Mouse (Mus musculus): ENCODE results near the gene Cmtm3. TPM values are rescaled to one million over a fixed set of nuclear protein-coding genes. Genes with fewer than 3 reads are reported as not detected.
"Not testable (repeated sequence)": the region's sequence is repeated elsewhere in the genome, so short reads cannot be mapped to it uniquely, and the experiment has no call there.

The Cmtm3 gene
- 72.8 and 79.1 TPM in 2 replicates for polyA plus RNA-seq (2016; fragmentation: Nextera tagmentation; extraction: Ambion mirVana)

DNA sequence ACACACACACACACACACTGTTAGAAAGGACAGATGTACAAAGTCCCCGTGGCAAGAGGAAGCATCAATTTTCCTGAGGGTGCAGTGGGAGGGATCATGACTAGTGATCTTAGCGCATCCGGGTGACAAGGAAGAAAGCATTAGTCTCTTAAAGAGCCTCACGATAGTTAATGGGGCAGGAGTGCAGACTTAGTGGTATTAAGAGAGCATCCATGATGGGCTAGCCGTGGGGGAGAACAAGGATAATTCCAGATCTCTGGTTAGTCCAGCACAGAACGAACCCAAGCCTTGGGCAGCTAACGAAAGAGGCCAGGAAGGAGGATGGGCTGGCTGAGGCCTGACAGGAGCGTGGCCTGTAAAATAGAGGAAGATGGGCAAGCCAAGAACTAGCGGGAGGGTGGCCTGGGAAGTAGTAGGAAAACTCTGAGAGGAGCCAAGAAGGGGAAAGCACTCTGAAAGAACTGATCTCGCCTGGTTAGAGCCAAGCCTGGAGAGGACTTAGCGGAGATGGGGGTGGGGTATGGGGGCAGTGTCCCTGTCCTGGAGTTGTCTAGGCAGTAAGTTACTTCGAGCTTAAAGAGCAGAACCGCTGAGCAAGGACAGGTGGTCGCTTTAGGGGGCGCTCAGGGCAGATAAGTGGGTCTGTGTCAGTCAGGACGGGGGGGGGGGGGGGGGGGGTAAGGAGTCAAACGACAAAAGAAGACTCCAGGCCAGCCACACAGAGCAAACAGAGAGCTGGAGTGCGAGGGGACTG is at the start of gene Cmtm3:
Gene Cmtm3 (plus strand): TSS at position 182 of the 754 bp plus-strand sequence.
- peak; percentile 36 for DNase-seq (ENCODE audit: low spot score)
- H3K27ac ChIP-seq (replicated peaks), result peak within 1 kb of the TSS; percentile 92
- H3K36me3 ChIP-seq, result no peaks in the 10 kb centered on the region
- 17% methylated on average over 17 of the region's 18 CpGs for WGBS
- peaks cover 33% of the 10 kb centered on the region for H3K4me1 ChIP-seq
- peak within 1 kb of the TSS; percentile 70 for H3K4me3 ChIP-seq
- no peaks in the 10 kb centered on the region for H3K27me3 ChIP-seq (ENCODE audit: low read depth, poor library complexity, severe bottlenecking)
- no peaks in the 10 kb centered on the region for H3K9me3 ChIP-seq (replicated peaks)

DNA sequence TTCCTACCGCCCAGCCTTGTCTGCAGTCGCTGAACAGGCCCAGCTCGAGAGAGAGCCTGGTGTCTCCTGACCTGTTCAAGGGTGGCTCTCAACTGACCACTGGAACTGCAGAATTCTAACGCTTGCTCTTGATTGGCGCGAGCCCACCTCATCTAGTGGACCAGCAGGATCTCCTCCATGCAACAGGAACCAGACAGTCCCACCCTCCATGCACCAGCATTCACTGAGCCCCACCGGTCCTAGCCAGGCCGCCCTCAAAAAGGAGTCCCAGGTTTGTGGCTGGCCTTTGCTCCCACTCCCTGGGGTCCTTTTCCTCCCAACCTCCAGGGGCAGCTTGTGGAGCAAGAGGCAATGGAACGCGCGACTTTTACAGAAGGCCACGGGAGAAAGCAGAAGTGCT is 46.1 kb upstream of the Cmtm3 start, which contains the start of gene Cmtm2a:
Gene Cmtm2a (minus strand): TSS at position 101 of the 400 bp plus-strand sequence.
- not testable (repeated sequence) for DNase-seq (ENCODE audit: low spot score); H3K9me3 ChIP-seq (replicated peaks); H3K36me3 ChIP-seq; H3K27me3 ChIP-seq (ENCODE audit: low read depth, poor library complexity, severe bottlenecking); H3K27ac ChIP-seq (replicated peaks); H3K4me3 ChIP-seq; H3K4me1 ChIP-seq
- WGBS, result 88% methylated on average over 12 of the region's 12 CpGs

DNA sequence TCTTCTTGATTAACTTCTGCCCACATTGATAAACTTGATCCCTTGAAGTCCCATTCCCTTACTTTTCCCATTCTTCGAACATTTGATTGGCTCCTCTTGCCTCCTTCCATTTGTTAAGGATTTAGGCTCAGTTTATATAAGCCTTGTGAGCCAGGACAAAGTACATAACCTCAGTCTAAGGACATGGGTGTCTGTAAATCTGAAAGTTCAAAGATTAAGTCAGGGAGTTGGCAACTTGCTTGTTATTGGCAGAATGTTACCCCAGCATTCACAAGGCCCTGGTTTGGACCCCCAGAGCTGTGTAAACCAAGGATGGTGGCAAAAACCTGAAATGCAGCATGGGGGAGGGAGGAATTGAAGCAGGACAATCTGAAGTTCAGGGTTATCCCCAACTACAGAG is 44.8 kb upstream of the Cmtm3 start:
- no peaks in the 10 kb centered on the region for H3K27me3 ChIP-seq (ENCODE audit: low read depth, poor library complexity, severe bottlenecking)
- H3K4me1 ChIP-seq, result peaks cover 4% of the 10 kb centered on the region; the same call in 1 of the 2 replicates
- 83% methylated on average over 1 of the region's 1 CpGs for WGBS
- DNase-seq (ENCODE audit: low spot score), result no peak
- H3K27ac ChIP-seq (replicated peaks), result no peak overlapping the region
- H3K4me3 ChIP-seq, result no peak overlapping the region
- no peaks in the 10 kb centered on the region for H3K9me3 ChIP-seq (replicated peaks)
- no peaks in the 10 kb centered on the region for H3K36me3 ChIP-seq

- WGBS, result 16% methylated on average over 3 of the region's 3 CpGs
- not testable (repeated sequence) for H3K4me3 ChIP-seq; H3K9me3 ChIP-seq (replicated peaks); H3K36me3 ChIP-seq; H3K27me3 ChIP-seq (ENCODE audit: low read depth, poor library complexity, severe bottlenecking)
- peak; percentile 54 for DNase-seq (ENCODE audit: low spot score)
- peak overlapping the region; percentile 59; the same call in 1 of the 2 replicates for H3K27ac ChIP-seq (replicated peaks)
- peaks cover 24% of the 10 kb centered on the region for H3K4me1 ChIP-seq
Observed at GRCm38 (mm10) chr8:104301577-104301976, 37.6 kb upstream of the Cmtm3 start.

GRCm38 (mm10) chr8:104302536-104302935 is 36.7 kb upstream of the Cmtm3 start:
- DNase-seq (ENCODE audit: low spot score); H3K36me3 ChIP-seq; H3K27ac ChIP-seq (replicated peaks); H3K27me3 ChIP-seq (ENCODE audit: low read depth, poor library complexity, severe bottlenecking); H3K9me3 ChIP-seq (replicated peaks); H3K4me3 ChIP-seq: not testable (repeated sequence)
- H3K4me1 ChIP-seq, result peaks cover 20% of the 10 kb centered on the region
- 93% methylated on average over 4 of the region's 4 CpGs for WGBS

GRCm38 (mm10) chr8:104304962-104305361 is 34.2 kb upstream of the Cmtm3 start:
- 89% methylated on average over 11 of the region's 11 CpGs for WGBS
- no peak overlapping the region for H3K4me3 ChIP-seq
- no peak for DNase-seq (ENCODE audit: low spot score)
- peaks cover 20% of the 10 kb centered on the region for H3K4me1 ChIP-seq
- H3K27ac ChIP-seq (replicated peaks), result no peak overlapping the region
- no peaks in the 10 kb centered on the region for H3K27me3 ChIP-seq (ENCODE audit: low read depth, poor library complexity, severe bottlenecking)
- no peaks in the 10 kb centered on the region for H3K36me3 ChIP-seq
- H3K9me3 ChIP-seq (replicated peaks), result no peaks in the 10 kb centered on the region

DNA sequence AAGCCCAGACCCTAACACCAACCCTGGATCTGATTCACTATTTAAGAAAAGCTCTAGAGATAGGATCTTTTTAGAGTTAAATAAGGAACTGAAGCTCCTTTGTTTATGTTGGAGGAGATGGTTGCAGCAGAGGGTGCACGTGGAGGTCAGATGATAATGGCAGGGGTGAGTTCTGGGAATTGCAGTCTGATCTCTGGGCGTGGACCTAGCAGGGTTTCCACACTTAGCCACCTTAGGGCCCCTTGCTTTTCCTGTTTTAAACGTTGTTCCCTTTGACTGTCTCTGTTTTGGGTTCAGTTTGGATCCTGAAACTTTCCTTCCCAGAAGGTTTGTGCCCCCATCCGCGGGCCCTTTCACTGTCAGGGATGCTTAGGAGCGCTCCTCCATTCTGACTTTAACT is 30.9 kb upstream of the Cmtm3 start:
- 70% methylated on average over 6 of the region's 6 CpGs for WGBS
- DNase-seq (ENCODE audit: low spot score); H3K4me1 ChIP-seq; H3K9me3 ChIP-seq (replicated peaks); H3K27me3 ChIP-seq (ENCODE audit: low read depth, poor library complexity, severe bottlenecking); H3K36me3 ChIP-seq; H3K4me3 ChIP-seq; H3K27ac ChIP-seq (replicated peaks): not testable (repeated sequence)

- H3K9me3 ChIP-seq (replicated peaks); DNase-seq (ENCODE audit: low spot score); H3K4me1 ChIP-seq; H3K36me3 ChIP-seq; H3K27ac ChIP-seq (replicated peaks); H3K27me3 ChIP-seq (ENCODE audit: low read depth, poor library complexity, severe bottlenecking); H3K4me3 ChIP-seq: not testable (repeated sequence)
- WGBS, result 91% methylated on average over 36 of the region's 36 CpGs
Observed at GRCm38 (mm10) chr8:104309441-104310155, 29.6 kb upstream of the Cmtm3 start, which contains the start of the genes Gm45711 and Cmtm1. Gene Gm45711, minus strand, starts transcription at chr8:104310081. Gene Cmtm1, minus strand, starts transcription at chr8:104310145.

- not testable (repeated sequence) for H3K9me3 ChIP-seq (replicated peaks); H3K27ac ChIP-seq (replicated peaks); H3K36me3 ChIP-seq; H3K4me3 ChIP-seq; H3K4me1 ChIP-seq; H3K27me3 ChIP-seq (ENCODE audit: low read depth, poor library complexity, severe bottlenecking); DNase-seq (ENCODE audit: low spot score)
- 88% methylated on average over 3 of the region's 3 CpGs for WGBS
Observed at GRCm38 (mm10) chr8:104312023-104312422, 27.2 kb upstream of the Cmtm3 start.

DNA sequence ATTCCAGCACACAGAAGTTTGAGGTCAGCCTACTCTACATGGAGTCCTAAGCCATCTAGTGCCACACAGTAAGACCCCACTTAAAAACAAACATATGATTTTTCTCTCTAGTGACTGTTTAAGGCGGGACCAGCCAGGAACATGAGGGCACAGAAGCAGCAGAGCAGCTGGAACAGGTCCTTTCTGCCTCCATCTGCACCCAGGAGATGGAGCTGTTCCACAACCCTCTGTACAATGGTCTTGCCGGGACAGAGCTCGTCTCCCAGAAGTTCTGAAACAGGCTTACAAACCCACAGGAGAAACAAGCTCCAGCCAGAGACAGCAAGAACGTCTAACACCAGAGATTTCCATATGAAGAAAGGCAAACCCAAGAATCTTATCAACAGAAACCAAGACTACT is 25.9 kb upstream of the Cmtm3 start:
- Histone ChIP-seq H3K27me3 (ENCODE audit: low read depth, poor library complexity, severe bottlenecking) (no peaks in the 10 kb centered on the region), H3K4me3 (no peak overlapping the region), H3K36me3 (no peaks in the 10 kb centered on the region), H3K4me1 (no peaks in the 10 kb centered on the region), H3K27ac (replicated peaks) (no peak overlapping the region), H3K9me3 (replicated peaks) (no peaks in the 10 kb centered on the region)
- WGBS, result 71% methylated on average over 4 of the region's 4 CpGs
- no peak for DNase-seq (ENCODE audit: low spot score)

DNA sequence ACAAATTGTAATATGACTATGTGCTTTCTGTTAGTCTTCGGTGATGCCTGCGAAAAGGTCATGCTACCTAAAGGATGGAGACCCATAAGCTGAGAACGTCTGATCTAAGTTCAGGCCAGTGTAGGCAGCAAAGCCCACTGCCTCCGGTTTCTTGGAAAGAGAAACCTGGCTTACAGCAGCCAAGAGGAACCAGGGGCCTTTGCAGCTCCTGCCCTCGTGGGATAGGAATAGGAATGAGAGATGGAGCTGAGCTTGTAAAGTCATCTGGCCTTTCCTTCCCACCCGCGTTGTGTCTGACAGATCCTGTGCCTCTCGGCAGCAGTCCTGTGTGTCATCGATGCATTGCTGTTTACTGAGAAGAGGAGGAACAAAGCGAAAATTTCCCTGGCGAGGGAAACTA is 17.9 kb upstream of the Cmtm3 start, which contains the start of gene Gm11020:
Gene Gm11020 (plus strand): TSS at position 301 of the 400 bp plus-strand sequence.
- 88% methylated on average over 11 of the region's 11 CpGs for WGBS
- H3K9me3 ChIP-seq (replicated peaks); H3K36me3 ChIP-seq; H3K27me3 ChIP-seq (ENCODE audit: low read depth, poor library complexity, severe bottlenecking); H3K4me1 ChIP-seq; H3K27ac ChIP-seq (replicated peaks); H3K4me3 ChIP-seq: not testable (repeated sequence)
- DNase-seq (ENCODE audit: low spot score), result peak; percentile 5

DNA sequence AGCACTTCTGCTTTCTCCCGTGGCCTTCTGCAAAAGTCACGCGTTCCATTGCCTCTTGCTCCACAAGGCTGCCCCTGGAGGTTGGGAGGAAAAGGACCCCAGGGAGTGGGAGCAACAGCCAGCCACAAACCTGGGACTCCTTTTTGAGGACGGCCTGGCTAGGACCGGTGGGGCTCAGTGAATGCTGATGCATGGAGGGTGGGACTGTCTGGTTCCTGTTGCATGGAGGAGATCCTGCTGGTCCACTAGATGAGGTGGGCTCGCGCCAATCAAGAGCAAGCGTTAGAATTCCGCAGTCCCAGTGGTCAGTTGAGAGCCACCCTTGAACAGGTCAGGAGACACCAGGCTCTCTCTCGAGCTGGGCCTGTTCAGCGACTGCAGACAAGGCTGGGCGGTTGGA is 17.3 kb upstream of the Cmtm3 start, which contains the start of gene Cmtm2b:
Gene Cmtm2b (plus strand): TSS at position 301 of the 400 bp plus-strand sequence.
- H3K4me1 ChIP-seq; H3K4me3 ChIP-seq; H3K36me3 ChIP-seq; H3K27ac ChIP-seq (replicated peaks); H3K9me3 ChIP-seq (replicated peaks); H3K27me3 ChIP-seq (ENCODE audit: low read depth, poor library complexity, severe bottlenecking): not testable (repeated sequence)
- DNase-seq (ENCODE audit: low spot score), result peak; percentile 9
- WGBS, result 86% methylated on average over 12 of the region's 12 CpGs

Data from midbrain, embryonic 10.5 days (tissue).